Mouse (Mus musculus) cortical plate, adult 2 months (tissue): ENCODE data around the gene Tgfb2. TPM values are rescaled to one million over a fixed set of nuclear protein-coding genes. Genes with fewer than 3 reads are reported as not detected.

Experiments
- H3K27ac ChIP-seq: fragments of 200-500 bp; 2 replicates; pipeline ENCODE4 v1.5.1; 2012; ENCODE audit warnings: low read length, control low read depth, inconsistent platforms; ENCODE audit not compliant: insufficient read depth
- H3K4me1 ChIP-seq: fragments of 200-500 bp; 2 replicates; pipeline ENCODE4 v1.6.1; 2011; ENCODE audit warnings: low read length; ENCODE audit not compliant: control insufficient read depth, insufficient read depth
- H3K4me3 ChIP-seq: fragments of 200-500 bp; 2 replicates; pipeline ENCODE4 v1.5.1; 2011; ENCODE audit warnings: mild to moderate bottlenecking, low read length, control low read depth; ENCODE audit not compliant: insufficient read depth
- CTCF ChIP-seq: fragments of 200-500 bp; IDR thresholded peaks from 2 replicates; pipeline ENCODE4 v1.5.1; 2011; ENCODE audit warnings: mild to moderate bottlenecking, control low read depth, low read length; ENCODE audit not compliant: insufficient read depth; ENCODE audit errors: extremely low read depth
- POLR2A ChIP-seq: fragments of 200-500 bp; IDR thresholded peaks from 2 replicates; pipeline ENCODE4 v1.6.1; 2011; ENCODE audit warnings: mild to moderate bottlenecking, low read length, control low read depth; ENCODE audit not compliant: insufficient read depth; ENCODE audit errors: extremely low read depth
- polyA plus RNA-seq: library from polyadenylated mRNA; depleted of rRNA; stranded (reverse); fragments of >200 nt; gene quantifications from 2 replicates; pipeline ENCODE4 v1.2.3, GENCODE M21; 2012

The Tgfb2 gene
- polyA plus RNA-seq, 1 experiment = 3.8 TPM

GRCm38 (mm10) chr1:186721846-186722245 is 16.1 kb upstream of the Tgfb2 start:
- TF ChIP-seq CTCF = peak; percentile 100
- no peak for TF ChIP-seq POLR2A
- no peak overlapping the region for H3K4me3 ChIP-seq
- H3K27ac ChIP-seq = no peak overlapping the region
- no peaks in the 10 kb centered on the region for H3K4me1 ChIP-seq

- TF ChIP-seq CTCF (no peak), POLR2A (no peak)
- no peaks in the 10 kb centered on the region for H3K4me1 ChIP-seq
- H3K4me3 ChIP-seq = no peak overlapping the region
- no peak overlapping the region for H3K27ac ChIP-seq
Observed at GRCm38 (mm10) chr1:186721166-186721565, 15.4 kb upstream of the Tgfb2 start.

GRCm38 (mm10) chr1:186719708-186720107 is 13.9 kb upstream of the Tgfb2 start:
- Histone ChIP-seq H3K4me1 (no peaks in the 10 kb centered on the region), H3K4me3 (no peak overlapping the region), H3K27ac (no peak overlapping the region)
- no peak for TF ChIP-seq POLR2A
- peak; percentile 28; the same call in 1 of the 2 replicates for TF ChIP-seq CTCF

DNA sequence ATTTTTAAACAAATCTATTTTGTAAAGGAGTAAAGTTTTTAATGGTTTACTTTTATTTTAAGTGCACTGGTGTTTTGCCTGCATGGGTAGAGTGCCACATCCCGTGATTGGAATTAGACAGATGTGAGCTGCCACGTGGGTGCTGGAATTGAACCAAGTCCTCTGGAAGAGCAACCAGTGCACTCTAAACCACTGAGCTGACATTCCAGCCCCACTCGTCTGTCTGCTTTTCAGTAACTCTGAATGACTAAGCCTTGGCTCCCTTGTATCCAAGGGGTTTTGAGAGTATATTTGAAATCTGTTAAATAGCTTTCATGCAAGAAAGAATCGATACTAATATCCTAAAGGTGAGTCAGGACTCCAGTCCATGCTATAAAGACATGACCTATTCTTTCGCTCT is 13.1 kb upstream of the Tgfb2 start:
- TF ChIP-seq POLR2A (no peak), CTCF (no peak)
- H3K4me1 ChIP-seq = no peaks in the 10 kb centered on the region
- no peak overlapping the region for H3K27ac ChIP-seq
- H3K4me3 ChIP-seq = no peak overlapping the region

GRCm38 (mm10) chr1:186714980-186715896 is 9.4 kb upstream of the Tgfb2 start:
- Histone ChIP-seq H3K4me1 (no peaks in the 10 kb centered on the region), H3K27ac (no peak overlapping the region), H3K4me3 (no peak overlapping the region)
- no peak for TF ChIP-seq POLR2A
- TF ChIP-seq CTCF = no peak

DNA sequence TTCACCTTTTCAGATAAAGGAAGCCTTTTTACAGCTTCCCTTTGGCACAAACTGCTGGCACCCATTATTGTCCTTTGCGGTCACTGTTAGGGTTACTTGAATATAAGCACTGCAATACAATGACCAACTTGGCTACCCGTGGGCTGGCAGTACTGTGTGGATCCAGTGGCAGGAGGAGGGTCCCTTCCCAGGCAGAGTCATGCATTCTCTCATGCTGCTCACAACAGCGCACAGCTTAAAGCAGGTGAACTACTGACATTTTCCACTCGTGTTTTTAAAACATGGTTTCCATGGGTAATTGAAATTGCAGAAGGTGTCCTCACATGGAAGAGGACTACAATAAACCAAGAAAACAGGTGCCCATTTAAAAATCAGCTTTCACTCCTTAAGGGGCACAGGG is 8.4 kb upstream of the Tgfb2 start:
- H3K27ac ChIP-seq = no peak overlapping the region
- no peak for TF ChIP-seq POLR2A
- TF ChIP-seq CTCF = no peak

DNA sequence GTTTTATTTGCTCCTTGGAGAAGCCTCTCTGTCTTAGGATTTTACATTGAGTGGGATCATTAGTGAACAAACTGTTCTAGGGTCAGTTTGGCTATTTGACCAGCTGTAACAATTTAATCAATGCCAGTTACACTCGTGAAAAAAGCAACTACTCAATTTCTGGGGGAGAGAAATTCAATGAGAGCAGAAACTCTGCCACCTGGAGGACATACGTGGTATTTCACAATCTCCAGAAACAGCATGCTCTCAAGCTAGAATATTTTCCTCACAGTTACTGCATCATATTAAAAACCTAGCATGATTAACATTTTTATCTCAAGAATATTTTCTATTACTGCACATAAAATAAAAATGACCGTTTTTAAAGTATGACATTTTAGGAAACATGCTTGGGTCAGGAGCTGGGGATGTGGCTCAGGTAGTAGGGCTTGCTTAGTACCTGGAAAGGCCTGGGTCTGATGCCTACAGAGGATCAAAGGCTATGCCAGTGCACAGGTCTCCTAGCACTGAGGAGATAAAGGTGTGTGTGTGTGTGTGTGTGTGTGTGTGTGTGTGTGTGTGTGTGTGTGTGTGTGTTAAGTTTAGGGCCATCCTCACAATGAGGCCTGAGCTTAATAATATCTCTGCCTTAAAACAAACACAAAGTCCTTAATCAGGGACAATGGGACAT is 7.1 kb upstream of the Tgfb2 start:
- Histone ChIP-seq H3K4me3 (no peak overlapping the region), H3K27ac (no peak overlapping the region), H3K4me1 (no peaks in the 10 kb centered on the region)
- TF ChIP-seq POLR2A = no peak
- peak; percentile 50 for TF ChIP-seq CTCF

More for the DNA sequence above, 8.4 kb upstream of the Tgfb2 start:
- no peaks in the 10 kb centered on the region for H3K4me1 ChIP-seq
- no peak overlapping the region for H3K4me3 ChIP-seq

DNA sequence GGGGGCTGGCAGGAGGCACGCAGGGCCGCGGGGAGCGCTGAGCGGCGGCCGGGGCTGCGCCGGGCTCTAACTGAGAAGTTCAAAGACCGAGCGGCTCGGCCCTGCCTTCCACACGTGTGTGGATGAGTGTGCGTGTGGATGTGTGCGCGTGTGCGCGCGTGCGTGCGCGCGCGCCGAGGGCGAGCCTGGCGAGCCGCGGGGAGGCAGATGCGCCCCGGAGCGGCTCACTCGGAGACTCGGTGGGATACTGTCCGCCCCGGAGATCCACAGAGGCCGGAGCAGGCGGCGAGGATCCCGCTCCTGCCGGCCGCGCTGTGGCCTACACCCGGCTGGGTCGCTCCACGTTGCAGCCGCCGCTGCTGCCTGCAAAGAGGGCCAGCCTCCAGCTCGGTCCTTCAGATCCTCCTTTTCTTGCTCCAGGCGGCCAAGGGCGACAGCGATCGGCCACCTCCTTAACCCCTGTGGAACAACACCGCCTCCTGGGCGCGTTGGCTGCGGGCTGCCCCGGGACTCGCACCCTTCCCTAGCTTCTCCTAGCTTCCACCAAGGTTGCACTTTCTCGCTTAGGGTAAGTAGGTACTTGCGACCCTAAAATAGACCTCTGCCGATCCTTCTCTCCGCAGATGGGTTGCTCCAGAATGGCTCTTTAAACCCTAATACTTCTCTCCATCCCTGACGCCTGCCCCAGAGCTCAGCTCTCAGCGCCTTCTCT is 430 bp downstream of the Tgfb2 start:
- TF ChIP-seq CTCF (no peak), POLR2A (no peak)
- H3K4me1 ChIP-seq = no peaks in the 10 kb centered on the region
- H3K4me3 ChIP-seq = peak overlapping the region; percentile 60
- H3K27ac ChIP-seq = peak overlapping the region; percentile 73

DNA sequence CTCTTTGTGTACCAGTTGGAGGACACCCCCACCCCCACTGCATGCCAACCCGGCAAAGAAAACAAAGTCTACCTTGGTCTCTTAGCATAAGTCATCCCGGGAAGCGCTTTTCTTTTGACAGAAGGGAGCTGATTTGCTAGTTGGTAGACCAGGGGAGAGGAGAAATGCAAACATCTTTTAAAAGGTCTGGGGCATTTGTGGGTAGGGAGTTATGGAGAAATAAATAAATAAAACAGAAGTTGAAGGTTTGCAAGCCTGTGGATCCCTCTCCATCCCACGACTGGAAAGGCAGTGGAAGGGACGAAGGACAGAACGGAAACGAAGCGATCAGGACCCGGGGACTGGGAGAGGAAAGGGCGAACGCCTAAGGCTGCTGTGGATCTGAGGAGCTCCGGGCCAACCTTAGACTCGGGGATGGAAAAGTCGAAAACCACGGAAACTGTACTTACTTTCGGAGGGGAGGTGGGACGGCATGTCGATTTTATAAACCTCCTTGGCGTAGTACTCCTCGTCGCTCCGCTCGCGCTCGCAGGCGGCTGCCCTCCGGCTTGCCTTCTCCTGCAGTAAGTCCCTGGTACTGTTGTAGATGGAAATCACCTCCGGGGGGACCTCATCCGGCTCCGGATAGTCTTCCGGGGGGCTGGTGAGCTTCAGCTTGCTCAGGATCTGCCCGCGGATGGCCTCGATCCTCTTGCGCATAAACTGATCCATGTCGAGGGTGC is 1.6 kb downstream of the Tgfb2 start:
- TF ChIP-seq CTCF (no peak), POLR2A (no peak)
- Histone ChIP-seq H3K4me3 (peak overlapping the region; percentile 60), H3K4me1 (no peaks in the 10 kb centered on the region), H3K27ac (0 out of 2 replicates have a peak overlapping the region, but pooled peaks have one; percentile 65)
